Mouse (Mus musculus): Measurements from ENCODE around the gene Aagab.

Gene Aagab

DNA sequence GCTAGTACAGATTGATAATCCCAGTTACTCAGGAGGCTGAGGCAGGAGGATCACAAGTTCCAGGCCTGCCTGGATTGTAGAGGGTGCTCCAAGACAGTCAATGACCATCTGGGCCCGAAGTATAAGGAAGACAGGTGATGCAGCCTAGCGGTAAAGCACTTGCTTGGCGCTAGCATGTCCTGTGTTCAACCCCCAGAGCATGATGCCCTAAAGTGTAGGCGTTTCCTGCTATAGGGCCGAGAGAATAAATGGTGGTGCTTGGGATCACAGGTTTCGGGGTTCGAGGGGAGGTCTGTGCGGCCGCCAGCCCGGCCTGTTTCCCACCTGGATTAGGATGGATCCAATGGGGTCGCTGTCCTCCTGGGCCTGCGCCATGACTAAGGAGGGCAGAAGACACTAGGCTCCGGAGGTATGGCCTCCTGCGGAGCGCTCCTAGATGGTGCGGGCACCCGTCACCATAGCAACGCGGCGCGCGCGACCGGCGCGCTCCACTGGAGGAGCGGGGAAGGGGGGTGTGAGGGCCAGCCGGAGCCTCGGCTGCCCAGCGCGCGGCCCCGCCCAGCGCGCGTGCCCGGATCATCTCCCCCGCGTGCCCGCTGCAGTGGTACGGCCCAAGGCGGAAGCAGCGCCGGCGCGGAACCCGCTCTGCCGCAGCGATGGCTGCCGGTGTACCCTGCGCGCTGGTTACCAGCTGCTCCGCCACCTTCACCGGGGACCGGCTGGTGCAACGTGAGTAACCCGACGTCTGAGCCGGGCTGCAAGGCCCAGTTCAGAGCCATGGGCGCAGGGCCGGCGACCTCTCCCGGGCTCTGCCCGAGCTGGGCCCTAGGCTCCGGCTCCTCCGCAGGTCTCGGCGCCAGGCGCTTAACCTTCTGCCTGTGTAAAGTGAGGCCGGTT lies at the start of gene Aagab, which contains the start of gene Iqch:
Aagab (plus strand) TSS at position 618 of the 897 bp plus-strand sequence.
Iqch (minus strand) TSS at position 451 of the 897 bp plus-strand sequence.
- peak; percentile 94 to 97 for DNase-seq (ENCODE audit: low spot score in 2 of 2)

DNA sequence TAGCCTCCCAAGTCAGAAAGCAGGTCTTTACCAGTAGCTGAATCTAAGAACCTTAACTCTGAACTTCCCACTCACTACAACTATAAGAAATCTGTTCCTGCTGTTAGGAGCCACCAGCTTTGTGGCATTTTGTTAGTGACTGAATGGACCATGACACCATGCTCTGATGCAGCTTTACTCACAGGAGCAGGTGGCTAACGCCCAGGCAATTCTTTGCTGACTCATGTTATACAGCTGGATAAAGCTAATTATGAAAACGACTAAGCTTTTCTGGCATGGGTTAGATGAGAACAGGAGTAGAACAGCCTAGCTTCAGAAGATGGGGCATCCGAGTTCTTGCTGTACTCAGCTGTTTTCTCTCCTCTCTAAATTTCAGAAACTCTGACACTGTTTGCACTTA lies 48.8 kb upstream of the Aagab start:
- no peak for DNase-seq (ENCODE audit: low spot score in 2 of 2)

DNA sequence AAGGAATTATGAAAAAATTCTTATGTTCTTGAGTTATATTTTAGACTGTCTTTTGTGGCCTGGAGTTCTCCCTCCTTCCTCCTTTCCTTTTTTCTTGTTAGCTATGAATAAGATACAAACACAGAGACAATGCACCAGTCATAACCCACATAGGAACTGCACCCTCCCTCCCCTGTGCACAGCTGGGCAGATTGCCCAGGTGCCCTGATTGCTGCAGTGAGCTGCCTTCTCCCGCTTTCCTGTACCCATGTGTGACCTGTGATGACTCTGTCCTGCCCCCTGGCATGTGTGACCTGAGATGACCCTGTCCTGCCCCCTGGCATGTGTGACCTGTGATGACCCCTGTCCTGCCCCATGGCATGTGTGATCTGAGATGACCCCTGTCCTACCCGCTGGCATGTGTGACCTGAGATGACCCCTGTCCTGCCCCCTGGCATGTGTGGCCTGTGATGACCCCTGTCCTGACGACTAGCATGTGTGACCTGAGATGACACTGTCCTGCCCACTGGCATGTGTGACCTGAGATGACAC lies 46.9 kb upstream of the Aagab start:
- DNase-seq (ENCODE audit: low spot score in 2 of 2) = no peak

- no peak for DNase-seq (ENCODE audit: low spot score in 2 of 2)
Measured at GRCm38 (mm10) chr9:63556316-63556715, 46.1 kb upstream of the Aagab start.

DNA sequence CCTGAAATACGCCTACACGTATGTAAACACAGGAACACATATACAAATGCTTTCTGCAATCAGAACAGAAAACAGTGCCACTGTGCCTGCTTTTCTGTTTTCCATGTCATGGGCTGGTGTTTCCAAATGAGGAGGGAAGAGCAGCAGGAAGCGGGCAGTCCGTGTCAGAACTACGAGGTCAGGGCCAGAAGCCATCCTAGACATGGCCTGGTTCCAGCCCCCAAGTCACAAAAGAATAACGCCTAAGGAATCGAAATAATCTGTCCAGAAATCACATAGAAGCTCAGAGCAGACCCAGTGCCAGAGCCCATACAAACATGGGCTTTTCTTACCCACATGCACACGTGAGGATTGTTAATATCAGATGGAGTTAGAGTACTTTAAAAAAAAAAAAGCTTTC lies 45.5 kb upstream of the Aagab start:
- no peak for DNase-seq (ENCODE audit: low spot score in 2 of 2)

- DNase-seq (ENCODE audit: low spot score in 2 of 2) = no peak
Measured at GRCm38 (mm10) chr9:63561931-63562330, 40.5 kb upstream of the Aagab start.

- no peak for DNase-seq (ENCODE audit: low spot score in 2 of 2)
Measured at GRCm38 (mm10) chr9:63563436-63563835, 39.0 kb upstream of the Aagab start.

DNA sequence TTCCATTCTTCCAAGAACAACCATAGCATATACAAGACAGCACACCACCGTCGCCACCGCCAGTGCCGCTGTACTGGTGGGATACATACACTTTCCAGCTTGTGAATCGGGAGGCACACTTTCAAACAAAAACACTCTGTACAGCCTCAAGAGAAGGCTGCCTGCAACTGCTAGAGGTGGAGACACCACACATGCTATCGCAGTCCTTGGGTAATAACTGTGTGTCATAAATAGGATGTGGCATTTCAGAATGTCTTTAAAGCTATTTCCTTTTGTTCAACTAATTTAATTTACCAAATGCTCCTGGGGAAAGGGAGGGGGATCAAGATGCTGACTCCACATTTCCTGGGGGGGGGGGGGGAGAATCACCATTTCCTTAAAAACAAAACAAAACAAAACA lies 34.1 kb upstream of the Aagab start:
- DNase-seq (ENCODE audit: low spot score in 2 of 2) = no peak

- no peak for DNase-seq (ENCODE audit: low spot score in 2 of 2)
Measured at GRCm38 (mm10) chr9:63568808-63569207, 33.7 kb upstream of the Aagab start.

GRCm38 (mm10) chr9:63571895-63572294 lies 30.6 kb upstream of the Aagab start:
- no peak for DNase-seq (ENCODE audit: low spot score in 2 of 2)

GRCm38 (mm10) chr9:63572874-63573273 lies 29.6 kb upstream of the Aagab start:
- DNase-seq (ENCODE audit: low spot score in 2 of 2) = no peak

DNA sequence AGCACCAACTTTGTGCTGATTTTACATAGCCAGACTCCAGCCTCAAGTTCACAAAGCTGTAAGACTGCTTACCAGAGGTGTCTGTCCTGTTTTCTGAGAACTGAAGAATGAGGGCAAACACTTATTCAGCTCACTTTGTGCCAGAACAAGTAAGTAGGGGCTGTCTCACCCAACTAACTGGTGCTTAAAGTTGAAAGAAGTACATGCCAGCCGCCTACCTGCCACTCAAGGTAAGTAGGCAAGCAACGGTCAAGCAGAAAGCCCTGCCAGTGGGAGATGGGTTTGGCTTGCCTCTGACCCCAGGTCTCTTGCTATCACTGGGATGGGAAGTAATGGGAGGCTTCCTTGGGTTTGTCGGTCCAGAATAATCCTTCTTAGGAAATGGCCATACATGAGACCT lies 25.0 kb upstream of the Aagab start:
- no peak for DNase-seq (ENCODE audit: low spot score in 2 of 2)

DNA sequence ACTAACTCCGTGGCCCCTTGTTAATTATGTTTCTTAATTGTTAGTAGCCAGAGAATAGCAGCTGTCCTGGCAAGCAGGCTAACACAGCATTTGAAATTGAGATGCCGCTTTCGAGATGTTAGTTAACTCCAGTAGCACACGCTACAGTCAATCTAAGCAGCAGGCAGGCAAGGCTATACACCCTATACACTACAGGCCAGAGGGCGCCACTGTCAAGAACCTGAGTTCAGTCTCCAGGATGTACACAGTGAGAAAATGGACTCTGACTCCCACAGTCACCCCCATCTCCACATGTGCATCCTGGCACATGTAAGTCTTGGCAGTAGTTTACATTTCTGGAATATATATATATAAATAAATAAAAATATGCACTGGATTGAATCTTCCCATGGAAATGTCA lies 22.8 kb upstream of the Aagab start:
- no peak for DNase-seq (ENCODE audit: low spot score in 2 of 2)

DNA sequence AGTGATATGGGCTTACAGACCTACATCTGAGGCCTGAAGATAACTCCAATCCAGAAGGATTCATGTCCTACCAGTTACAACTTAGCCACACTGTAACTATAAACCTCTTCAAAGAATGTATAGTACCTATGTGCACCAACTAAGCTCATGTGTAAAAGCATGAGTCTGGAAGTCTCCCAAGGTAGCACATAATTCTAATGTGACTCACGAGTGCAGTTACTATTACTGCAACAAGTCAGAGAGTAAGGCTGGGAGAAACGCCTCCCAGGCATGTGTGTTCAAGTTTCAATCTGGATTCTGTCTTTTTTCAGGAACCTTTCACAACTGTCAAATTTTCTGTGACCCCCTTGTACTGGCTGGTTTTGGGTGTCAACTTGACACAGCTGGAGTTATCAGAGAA lies 22.4 kb upstream of the Aagab start:
- no peak for DNase-seq (ENCODE audit: low spot score in 2 of 2)

DNA sequence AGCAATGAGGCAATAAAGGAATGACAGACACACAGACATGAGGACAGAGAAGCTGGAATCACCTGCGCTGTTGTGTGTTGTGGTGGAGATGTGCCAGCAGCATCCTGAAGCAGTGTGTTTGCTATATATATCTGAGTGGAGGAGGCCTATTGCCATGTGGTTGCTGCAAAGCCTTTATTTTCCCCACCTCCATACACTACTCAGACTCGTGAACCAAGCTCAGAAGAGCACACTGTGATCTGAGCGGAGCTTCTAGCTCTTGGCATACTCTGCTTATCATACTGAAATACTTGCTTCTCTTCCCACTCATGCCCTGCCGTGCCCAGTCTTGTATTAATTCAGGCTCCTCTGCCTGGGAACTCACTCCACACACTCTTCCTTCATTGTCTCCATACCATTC lies 20.7 kb upstream of the Aagab start:
- DNase-seq (ENCODE audit: low spot score in 2 of 2) = no peak

DNA sequence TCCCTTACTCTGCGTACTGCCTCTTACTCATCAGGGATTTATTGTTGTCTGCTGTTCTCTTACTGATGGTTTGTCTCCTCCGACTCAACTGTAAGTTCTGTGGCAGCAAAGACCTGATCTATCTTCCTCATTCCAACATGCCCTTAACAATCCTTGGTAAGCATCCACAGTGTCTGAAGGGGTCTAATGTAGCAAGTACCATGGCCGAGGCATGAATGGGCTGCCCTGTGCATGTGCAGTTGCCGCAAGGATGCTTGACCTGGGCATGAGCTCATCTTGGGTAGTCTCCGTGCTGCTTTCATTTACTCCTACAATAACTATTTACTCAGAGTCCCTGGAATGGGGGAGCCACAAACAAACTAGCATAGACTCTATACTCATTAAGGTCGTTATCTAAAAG lies 17.2 kb upstream of the Aagab start:
- DNase-seq (ENCODE audit: low spot score in 2 of 2) = no peak

DNA sequence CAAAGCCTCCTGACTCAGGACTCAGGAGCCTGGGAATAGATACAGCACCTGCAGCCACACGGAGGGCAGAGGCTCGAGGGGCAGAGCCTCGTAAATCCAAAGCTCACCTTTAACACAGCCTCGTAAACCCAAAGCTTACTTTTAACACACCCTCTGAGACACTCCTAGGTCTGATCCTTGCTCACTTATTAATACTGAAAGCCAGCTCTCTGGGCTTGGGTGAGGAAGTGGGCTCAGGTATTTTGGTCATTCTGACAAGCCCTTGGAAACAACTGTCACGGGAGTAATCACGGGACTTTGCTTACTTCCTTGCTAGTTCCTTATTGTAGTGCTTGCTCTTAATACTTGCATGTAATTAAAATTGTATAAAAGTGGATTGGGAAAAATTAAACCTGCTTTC lies 13.3 kb upstream of the Aagab start:
- DNase-seq (ENCODE audit: low spot score in 2 of 2) = no peak

DNA sequence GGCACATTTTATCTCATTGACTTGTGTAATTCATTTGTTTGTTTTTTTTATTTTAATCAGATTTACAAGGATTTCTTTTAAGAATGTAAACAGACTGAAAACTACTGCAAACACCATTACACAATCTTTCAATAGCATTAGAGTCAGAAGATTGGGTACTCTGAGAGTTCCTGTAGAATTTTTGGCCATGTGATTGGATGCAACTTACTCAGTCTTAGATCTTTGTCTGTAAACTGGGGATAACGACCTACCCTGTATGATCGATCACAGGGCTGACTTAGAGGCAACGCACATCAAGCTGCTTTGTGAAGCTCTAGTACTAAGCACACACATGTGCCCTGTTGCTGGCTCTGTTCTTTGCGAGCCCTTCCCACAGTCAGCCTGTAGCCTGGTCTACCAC lies 11.9 kb upstream of the Aagab start:
- DNase-seq (ENCODE audit: low spot score in 2 of 2) = no peak

DNA sequence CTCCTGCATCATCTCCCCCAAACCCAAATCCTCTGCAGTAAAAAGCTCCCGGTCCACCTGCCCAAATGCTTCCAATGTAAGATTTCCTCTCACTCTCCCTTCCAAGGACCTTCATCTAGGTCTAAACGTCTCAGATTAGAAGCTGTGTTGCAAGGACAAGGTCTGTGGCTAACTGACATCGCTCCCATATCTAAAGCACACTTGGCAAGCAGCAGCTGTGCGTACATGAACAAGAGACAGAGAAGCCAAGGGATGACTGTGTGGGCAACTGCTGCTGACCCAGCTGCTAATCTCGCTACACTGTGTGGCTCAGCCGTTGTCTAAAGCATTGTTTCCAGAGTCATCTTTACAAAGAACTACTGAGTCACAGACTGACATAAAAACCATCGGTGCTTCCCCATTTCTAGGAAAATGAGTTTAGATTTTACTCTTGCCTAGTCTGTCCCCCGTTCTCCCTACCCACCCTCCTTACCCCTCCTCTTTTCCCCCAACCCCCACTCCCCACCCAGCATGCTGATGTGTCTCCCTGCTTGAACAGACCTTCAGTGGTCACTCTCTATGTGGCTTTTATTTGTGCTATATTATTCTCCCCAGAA lies 10.7 kb upstream of the Aagab start:
- no peak for DNase-seq (ENCODE audit: low spot score in 2 of 2)

DNA sequence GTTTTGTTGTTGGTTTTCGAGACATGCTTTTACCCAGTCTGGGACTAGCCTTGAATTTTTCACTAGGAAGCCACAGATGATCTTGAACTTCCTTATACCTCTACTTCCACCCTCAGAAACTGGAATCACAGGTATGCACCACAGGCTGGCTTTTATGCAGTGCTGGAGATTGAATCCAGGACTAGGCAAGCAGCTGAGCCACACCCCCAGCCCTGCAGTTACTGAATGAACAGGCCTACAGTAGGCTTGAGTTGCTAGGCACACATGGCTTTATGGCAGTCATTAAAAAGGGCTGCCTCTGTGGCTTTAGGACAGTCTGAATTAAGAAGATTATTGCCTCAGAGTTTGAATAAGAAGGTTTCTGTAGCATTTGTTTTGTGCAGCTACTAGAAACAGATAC lies 7.4 kb upstream of the Aagab start:
- no peak for DNase-seq (ENCODE audit: low spot score in 2 of 2)

GRCm38 (mm10) chr9:63595652-63596051 lies 6.8 kb upstream of the Aagab start:
- no peak for DNase-seq (ENCODE audit: low spot score in 2 of 2)

GRCm38 (mm10) chr9:63596660-63597059 lies 5.8 kb upstream of the Aagab start:
- no peak for DNase-seq (ENCODE audit: low spot score in 2 of 2)

GRCm38 (mm10) chr9:63603849-63604248 lies 1.4 kb downstream of the Aagab start:
- no peak for DNase-seq (ENCODE audit: low spot score in 2 of 2)
